Mouse (Mus musculus) 416B (cell line): ENCODE data around the gene Apod.
A peak's percentile ranks its signal among the peaks of the same experiment; 100 is the strongest.
"Not testable (repeated sequence)": the region's sequence is repeated elsewhere in the genome, so short reads cannot be mapped to it uniquely, and the experiment has no call there.

Source experiments
- DNase-seq: peaks from one replicate; pipeline ENCODE4 v3.0.0; 2011; ENCODE audit warnings: low read depth

Gene Apod

DNA sequence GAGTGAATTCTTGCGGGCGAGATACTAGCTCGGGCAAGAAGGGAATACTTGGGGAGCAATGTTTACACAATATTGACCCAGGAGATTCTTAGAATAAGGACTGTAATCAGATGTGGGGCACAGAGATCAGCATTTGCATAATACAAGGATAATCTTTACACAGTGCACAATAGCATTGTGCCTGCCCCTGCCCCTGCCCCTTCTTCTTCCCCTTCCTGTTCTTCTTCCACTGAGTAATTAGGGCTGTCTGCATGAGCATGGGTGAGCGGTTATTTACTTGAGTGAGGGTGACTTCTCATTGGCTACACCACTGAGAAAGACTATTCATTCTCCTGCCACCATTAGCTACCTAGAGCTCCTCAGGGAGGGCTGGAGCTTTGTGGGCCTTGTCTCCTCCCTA lies 6.9 kb upstream of the Apod start:
- no peak for DNase-seq

DNA sequence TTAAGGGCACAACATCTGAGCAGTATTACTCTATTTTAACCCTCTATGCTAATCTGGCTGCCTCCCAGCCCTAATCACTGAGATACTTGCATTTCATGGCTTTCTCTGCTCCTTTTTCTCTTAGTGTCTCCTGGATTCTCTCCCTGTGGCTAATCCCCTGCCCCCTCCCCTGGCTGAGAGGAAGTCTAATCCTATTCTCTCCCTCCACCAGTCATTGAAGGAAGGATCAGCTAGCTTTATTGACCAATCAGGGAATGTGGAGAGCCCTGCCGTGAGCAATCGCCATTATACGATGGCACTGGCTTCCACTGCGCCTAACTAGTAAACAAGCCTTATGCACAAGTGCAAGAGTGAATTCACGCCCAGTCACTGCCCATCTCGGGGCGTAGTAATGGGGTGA lies 6.3 kb upstream of the Apod start:
- DNase-seq: no peak

DNA sequence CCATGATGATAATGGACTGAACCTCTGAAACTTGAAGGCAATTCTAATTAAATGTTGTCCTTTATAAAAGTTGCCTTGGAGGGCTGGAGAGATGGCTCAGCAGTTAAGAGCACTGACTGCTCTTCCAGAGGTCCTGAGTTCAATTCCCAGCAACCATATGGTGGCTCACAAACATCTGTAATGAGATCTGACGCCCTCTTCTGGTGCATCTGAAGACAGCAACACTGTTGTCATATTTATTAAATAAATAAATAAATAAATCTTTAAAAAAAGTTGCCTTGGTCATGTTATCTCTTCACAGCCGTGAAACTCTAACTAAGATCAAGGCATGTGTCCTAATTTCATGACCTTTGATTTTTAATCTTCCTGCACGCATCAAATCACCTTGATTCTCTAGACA lies 5.1 kb upstream of the Apod start:
- DNase-seq: not testable (repeated sequence)

GRCm38 (mm10) chr16:31319316-31319715 lies 4.7 kb upstream of the Apod start:
- DNase-seq: no peak

DNA sequence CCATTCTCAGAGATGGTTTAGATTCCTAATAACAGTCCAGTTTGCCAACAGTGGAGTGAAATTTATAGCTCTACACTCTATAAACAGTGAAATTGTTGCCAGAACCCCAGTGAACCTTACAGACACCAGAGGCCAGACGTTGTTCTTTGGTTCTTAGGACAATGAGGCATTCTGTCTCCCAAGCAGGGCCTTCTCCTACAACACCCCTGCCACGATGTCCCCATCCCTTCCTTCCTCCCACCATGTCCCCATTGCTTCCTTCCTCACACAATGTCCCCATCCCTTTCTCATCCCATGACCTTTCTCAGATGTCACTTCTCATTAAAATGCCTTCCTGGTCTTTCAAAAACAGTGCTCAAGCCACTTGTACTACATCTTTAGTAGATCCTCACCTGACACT lies 3.8 kb upstream of the Apod start:
- DNase-seq: no peak

DNA sequence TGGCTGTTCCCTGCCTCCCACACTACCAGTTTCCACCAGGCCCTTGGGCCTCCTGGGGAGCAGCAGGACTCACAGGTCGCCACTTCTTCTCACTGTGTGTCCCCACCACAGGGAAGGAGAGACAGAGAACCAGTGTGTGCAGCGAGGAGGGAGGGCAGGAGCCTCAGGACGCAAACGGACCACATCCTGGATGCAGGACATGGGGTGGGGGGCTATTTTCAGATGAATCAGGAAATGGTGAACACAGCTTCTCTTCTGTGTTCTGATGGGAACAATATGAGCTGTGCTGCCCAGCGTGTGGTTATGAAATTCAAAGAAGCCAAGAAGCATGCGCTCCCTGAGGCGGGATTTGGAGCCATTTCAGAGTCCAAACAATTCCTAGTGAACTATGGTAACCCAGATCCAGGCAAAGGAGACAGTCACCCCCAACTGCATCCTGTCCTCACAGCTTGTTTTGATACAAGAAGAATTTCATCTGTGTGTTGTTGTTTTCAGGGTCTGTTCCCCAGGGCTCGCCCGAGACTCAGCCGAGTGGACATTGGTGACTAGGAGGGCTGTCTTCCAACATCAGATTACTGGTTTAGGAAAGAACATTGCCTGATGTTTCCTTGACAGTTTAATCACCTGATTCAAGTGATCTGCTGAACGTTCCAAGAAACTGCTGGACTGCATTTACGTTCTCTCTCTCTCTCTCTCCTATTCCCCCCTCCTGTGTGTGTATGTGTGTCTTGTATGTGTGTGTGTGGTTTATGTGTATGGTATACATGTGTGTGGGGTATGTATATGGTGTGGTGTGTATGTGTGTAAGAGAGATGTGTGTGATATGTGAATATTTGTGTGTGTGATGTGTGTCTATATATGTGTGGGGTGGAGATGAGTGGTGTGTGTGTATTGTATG lies 1.9 kb upstream of the Apod start:
- DNase-seq: not testable (repeated sequence)

GRCm38 (mm10) chr16:31315294-31315693 lies 686 bp upstream of the Apod start:
- DNase-seq: no peak

- DNase-seq: no peak
Observed at GRCm38 (mm10) chr16:31313611-31314010, 997 bp downstream of the Apod start.

GRCm38 (mm10) chr16:31312296-31312695 lies 2.3 kb downstream of the Apod start:
- no peak for DNase-seq

- DNase-seq: no peak
Observed at GRCm38 (mm10) chr16:31305199-31305919, 9.2 kb downstream of the Apod start.

GRCm38 (mm10) chr16:31303276-31303675 lies 11.3 kb downstream of the Apod start:
- DNase-seq: no peak

GRCm38 (mm10) chr16:31300883-31301532 lies 13.6 kb downstream of the Apod start:
- no peak for DNase-seq

- no peak for DNase-seq
Observed at GRCm38 (mm10) chr16:31300467-31300866, 14.1 kb downstream of the Apod start.

DNA sequence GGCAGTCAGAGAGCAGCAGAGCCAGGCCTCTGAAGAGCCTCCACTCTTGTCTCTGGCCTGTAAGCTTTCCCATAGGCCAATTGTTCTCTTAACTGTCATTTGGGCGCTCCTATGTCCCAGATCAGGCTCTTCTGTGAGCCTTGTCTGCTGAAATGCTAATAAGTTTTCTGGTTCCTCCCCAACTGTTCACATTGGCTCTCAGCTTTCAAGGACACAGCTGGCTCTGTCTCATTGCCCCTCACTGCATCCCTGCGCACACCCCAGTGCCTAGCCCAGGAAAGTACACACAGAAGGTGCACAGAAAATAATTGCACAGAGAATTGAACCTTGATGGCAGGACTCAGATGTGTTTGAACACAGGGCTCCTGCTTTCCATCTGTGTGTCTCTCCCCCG lies 14.7 kb downstream of the Apod start:
- DNase-seq: no peak

- DNase-seq: no peak
Observed at GRCm38 (mm10) chr16:31299164-31299959, 15.2 kb downstream of the Apod start.

DNA sequence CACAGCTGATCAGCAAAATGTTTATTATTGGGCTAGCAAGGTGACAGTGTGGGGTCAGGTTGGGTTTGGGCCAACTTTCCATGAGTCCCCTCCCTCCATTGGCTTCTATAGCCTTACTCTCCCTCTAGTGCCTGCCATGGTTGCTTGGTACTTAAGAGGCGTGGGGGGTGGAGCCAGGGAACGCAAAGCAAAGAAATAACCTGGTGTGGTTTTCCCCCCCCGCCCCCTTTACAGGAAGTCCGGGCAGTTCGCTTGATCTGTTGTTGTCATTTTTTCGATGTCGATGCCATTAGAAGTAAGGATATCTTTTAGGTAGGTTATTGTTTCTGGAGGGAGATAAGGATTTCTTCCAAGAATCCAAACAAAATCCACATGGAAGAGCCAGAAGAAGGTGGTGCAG lies 17.5 kb downstream of the Apod start:
- DNase-seq: peak; percentile 34

DNA sequence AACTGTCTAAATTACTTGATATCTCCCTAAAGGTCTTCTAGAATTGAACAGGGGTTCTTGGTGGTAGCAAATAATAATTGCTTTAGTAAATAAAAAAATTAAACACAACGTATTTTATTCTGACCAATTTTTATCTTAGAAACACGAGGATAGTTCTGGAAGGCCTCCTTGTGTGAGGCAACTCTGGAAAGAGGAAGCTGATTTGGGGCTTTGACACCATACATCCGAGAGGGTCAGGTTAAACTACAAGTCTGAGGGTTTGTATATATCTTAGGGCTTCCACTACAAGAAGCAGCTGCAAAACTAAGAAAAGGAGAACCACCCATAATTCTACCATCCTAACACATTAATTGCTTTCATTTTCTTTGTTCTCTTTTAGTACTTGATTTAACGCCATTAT lies 20.8 kb downstream of the Apod start:
- DNase-seq: peak; percentile 64

GRCm38 (mm10) chr16:31290751-31291365 lies 23.8 kb downstream of the Apod start:
- DNase-seq: peak; percentile 69

- DNase-seq: peak; percentile 89
Observed at GRCm38 (mm10) chr16:31290281-31290680, 24.3 kb downstream of the Apod start.

DNA sequence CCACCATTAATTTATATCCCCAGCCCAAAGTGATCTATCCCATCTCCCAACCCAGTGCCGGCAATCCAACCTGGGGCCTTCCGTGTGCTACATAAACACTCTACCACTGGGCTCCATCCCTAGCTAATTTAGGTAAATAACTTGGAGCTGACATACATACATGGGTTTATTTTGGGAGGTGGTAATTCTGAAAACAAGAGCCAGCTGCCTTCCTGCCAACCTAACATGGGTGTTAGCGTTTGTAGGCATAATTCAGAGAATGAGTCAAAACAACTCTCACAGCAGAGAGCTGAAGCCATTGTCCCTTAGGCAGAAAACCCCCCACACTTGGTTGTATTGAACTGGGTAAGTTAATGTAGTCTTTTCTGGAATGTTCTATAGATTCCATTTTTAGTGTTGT lies 26.9 kb downstream of the Apod start:
- no peak for DNase-seq

DNA sequence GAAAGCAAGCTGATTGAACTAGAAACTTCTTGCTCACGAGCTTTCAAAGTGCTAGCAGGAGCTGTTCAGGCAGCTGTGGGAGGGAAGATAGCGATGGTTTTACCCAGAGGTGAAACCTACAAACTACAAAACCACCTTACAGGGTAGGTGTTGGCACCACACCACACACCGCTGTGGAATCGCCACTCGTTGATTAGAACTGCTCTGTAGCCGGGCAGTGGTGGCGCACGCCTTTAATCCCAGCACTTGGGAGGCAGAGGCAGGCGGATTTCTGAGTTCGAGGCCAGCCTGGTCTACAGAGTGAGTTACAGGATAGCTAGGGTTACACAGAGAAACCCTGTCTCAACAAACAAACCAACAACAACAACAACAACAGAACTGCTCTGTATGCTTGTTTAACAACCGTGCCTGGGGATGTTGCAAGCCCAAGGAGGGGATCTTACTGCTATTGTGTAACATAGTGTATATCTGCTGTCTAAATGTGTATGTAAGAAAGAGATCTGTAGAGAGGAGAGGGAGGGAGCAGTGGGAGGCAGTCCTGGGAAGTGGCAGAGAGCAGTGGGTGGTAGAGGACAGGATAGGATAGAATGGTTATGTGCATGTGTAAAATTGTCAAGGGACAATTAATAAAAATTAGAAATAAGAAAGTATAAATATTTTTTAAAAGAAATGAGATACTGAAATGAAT lies 27.7 kb downstream of the Apod start:
- DNase-seq: no peak
